Mouse (Mus musculus) liver, embryonic 13.5 days (tissue): Measurements from ENCODE around the gene Zfp956. TPM values are rescaled to one million over a fixed set of nuclear protein-coding genes. Genes with fewer than 3 reads are reported as not detected.

Experiments
- ATAC-seq: fragments of 200-750 bp; cut with Nextera tagmentation; 2 replicates; pipeline ENCODE4 v1.8.0; 2017; ENCODE audit warnings: low read depth, mild to moderate bottlenecking, moderate number of reproducible peaks, moderate library complexity
- DNase-seq: peaks from one replicate; pipeline ENCODE4 v3.0.0; 2022
- H3K27ac ChIP-seq: fragments of 300-500 bp; sonication (generic); 2 replicates; pipeline ENCODE4 v1.5.1; 2015; ENCODE audit warnings: moderate library complexity, mild to moderate bottlenecking, inconsistent platforms
- H3K27me3 ChIP-seq: fragments of 300-500 bp; sonication (generic); 2 replicates; pipeline ENCODE4 v1.6.1; 2015; ENCODE audit warnings: mild to moderate bottlenecking, inconsistent platforms
- H3K36me3 ChIP-seq: fragments of 300-500 bp; sonication (generic); 2 replicates; pipeline ENCODE4 v1.6.1; 2015; ENCODE audit warnings: mild to moderate bottlenecking, inconsistent platforms
- H3K4me1 ChIP-seq: fragments of 300-500 bp; sonication (generic); replicated peaks from 2 replicates; pipeline ENCODE4 v1.6.1; 2015; ENCODE audit warnings: inconsistent platforms
- H3K4me2 ChIP-seq: fragments of 300-500 bp; sonication (generic); 2 replicates; pipeline ENCODE4 v1.6.1; 2015; ENCODE audit warnings: inconsistent platforms, mild to moderate bottlenecking, moderate library complexity
- H3K4me3 ChIP-seq: fragments of 300-500 bp; sonication (generic); replicated peaks from 2 replicates; pipeline ENCODE4 v1.5.1; 2015; ENCODE audit warnings: mild to moderate bottlenecking, inconsistent platforms
- H3K9ac ChIP-seq: fragments of 300-500 bp; sonication (generic); 2 replicates; pipeline ENCODE4 v1.6.1; 2015; ENCODE audit warnings: mild to moderate bottlenecking, inconsistent platforms
- H3K9me3 ChIP-seq: fragments of 300-500 bp; sonication (generic); replicated peaks from 2 replicates; pipeline ENCODE4 v1.6.1; 2016; ENCODE audit warnings: inconsistent platforms
- WGBS: fragments of 180-500 bp; shearing (Covaris S2); methylation state at CpG from one replicate; pipeline ENCODE4 v1.1.7; 2015; ENCODE audit not compliant: insufficient replicate concordance; 5-methylcytosine and 5-hydroxymethylcytosine counted together
- polyA plus RNA-seq: library from polyadenylated mRNA; unstranded; fragments of >200 nt; fragmentation: Nextera tagmentation; extraction: Ambion mirVana; gene quantifications from 2 replicates; pipeline ENCODE4 v1.2.1, GENCODE M21; 2015

The Zfp956 gene
- 3.1 and 3.5 TPM in 2 replicates for polyA plus RNA-seq

- H3K36me3 ChIP-seq: peaks cover 28% of the 10 kb centered on the region
- peak within 1 kb of the TSS; percentile 80 for H3K4me2 ChIP-seq
- DNase-seq (peak; percentile 95), ATAC-seq (peak; percentile 99)
- H3K27me3 ChIP-seq: no peaks in the 10 kb centered on the region
- peak within 1 kb of the TSS; percentile 82 for H3K27ac ChIP-seq
- no peaks in the 10 kb centered on the region for H3K9me3 ChIP-seq
- peaks cover 24% of the 10 kb centered on the region for H3K4me1 ChIP-seq
- under 1% methylated on average over 31 of the region's 31 CpGs for WGBS
- H3K9ac ChIP-seq: peak within 1 kb of the TSS; percentile 81
- peak within 1 kb of the TSS; percentile 69 for H3K4me3 ChIP-seq
Measured at GRCm38 (mm10) chr6:47953191-47953726, at the start of gene Zfp956. TSS of gene Zfp956 (plus strand) at chr6:47953390.

GRCm38 (mm10) chr6:47903587-47903986 is 49.6 kb upstream of the Zfp956 start:
- H3K4me2 ChIP-seq: no peak overlapping the region
- peaks cover 6% of the 10 kb centered on the region; the same call in 1 of the 2 replicates for H3K9me3 ChIP-seq
- no peak overlapping the region for H3K9ac ChIP-seq
- no peaks in the 10 kb centered on the region for H3K27me3 ChIP-seq
- 76% methylated on average over 4 of the region's 4 CpGs for WGBS
- DNase-seq: no peak
- ATAC-seq: no peak
- no peak overlapping the region for H3K27ac ChIP-seq
- no peak overlapping the region for H3K4me3 ChIP-seq
- no peaks in the 10 kb centered on the region for H3K4me1 ChIP-seq
- H3K36me3 ChIP-seq: peaks cover 77% of the 10 kb centered on the region

GRCm38 (mm10) chr6:47904361-47904760 is 48.8 kb upstream of the Zfp956 start:
- peaks cover 71% of the 10 kb centered on the region for H3K36me3 ChIP-seq
- 81% methylated on average over 19 of the region's 19 CpGs for WGBS

GRCm38 (mm10) chr6:47904917-47905695 is 48.1 kb upstream of the Zfp956 start:
- Histone ChIP-seq H3K4me2 (no peak overlapping the region), H3K4me3 (no peak overlapping the region), H3K9me3 (peaks cover 6% of the 10 kb centered on the region; the same call in 1 of the 2 replicates), H3K4me1 (no peaks in the 10 kb centered on the region), H3K36me3 (peaks cover 65% of the 10 kb centered on the region), H3K27me3 (no peaks in the 10 kb centered on the region), H3K9ac (no peak overlapping the region), H3K27ac (no peak overlapping the region)
- ATAC-seq (no peak), DNase-seq (no peak)
- 85% methylated on average over 44 of the region's 44 CpGs for WGBS

More at GRCm38 (mm10) chr6:47904361-47904760, 48.8 kb upstream of the Zfp956 start:
- Histone ChIP-seq H3K4me2 (no peak overlapping the region), H3K4me3 (no peak overlapping the region), H3K27me3 (no peaks in the 10 kb centered on the region), H3K9ac (no peak overlapping the region), H3K9me3 (peaks cover 6% of the 10 kb centered on the region; the same call in 1 of the 2 replicates), H3K4me1 (no peaks in the 10 kb centered on the region), H3K27ac (no peak overlapping the region)
- no peak for DNase-seq
- ATAC-seq: no peak

- ATAC-seq: no peak
- Histone ChIP-seq H3K9ac (no peak overlapping the region), H3K27me3 (no peaks in the 10 kb centered on the region), H3K4me3 (no peak overlapping the region), H3K4me2 (no peak overlapping the region), H3K27ac (no peak overlapping the region), H3K4me1 (no peaks in the 10 kb centered on the region), H3K9me3 (peaks cover 6% of the 10 kb centered on the region; the same call in 1 of the 2 replicates), H3K36me3 (peaks cover 54% of the 10 kb centered on the region)
- no peak for DNase-seq
- 89% methylated on average over 5 of the region's 5 CpGs for WGBS
Measured at GRCm38 (mm10) chr6:47906326-47906725, 46.9 kb upstream of the Zfp956 start.

- no peak overlapping the region for H3K9ac ChIP-seq
- DNase-seq (no peak), ATAC-seq (no peak)
- no peak overlapping the region for H3K27ac ChIP-seq
- 78% methylated on average over 1 of the region's 1 CpGs for WGBS
- H3K27me3 ChIP-seq: no peaks in the 10 kb centered on the region
- H3K4me2 ChIP-seq: no peak overlapping the region
- H3K4me1 ChIP-seq: no peaks in the 10 kb centered on the region
- no peak overlapping the region for H3K4me3 ChIP-seq
- peaks cover 6% of the 10 kb centered on the region; the same call in 1 of the 2 replicates for H3K9me3 ChIP-seq
- H3K36me3 ChIP-seq: peaks cover 29% of the 10 kb centered on the region
Measured at GRCm38 (mm10) chr6:47909007-47909406, 44.2 kb upstream of the Zfp956 start.

- Histone ChIP-seq H3K27me3 (no peaks in the 10 kb centered on the region), H3K9me3 (no peaks in the 10 kb centered on the region), H3K4me2 (no peak overlapping the region), H3K4me3 (no peak overlapping the region), H3K27ac (no peak overlapping the region), H3K4me1 (peaks cover 12% of the 10 kb centered on the region), H3K9ac (no peak overlapping the region), H3K36me3 (peaks cover 2% of the 10 kb centered on the region)
- 15% methylated on average over 1 of the region's 1 CpGs for WGBS
- ATAC-seq (no peak), DNase-seq (no peak)
Measured at GRCm38 (mm10) chr6:47911650-47912049, 41.5 kb upstream of the Zfp956 start.

GRCm38 (mm10) chr6:47912991-47913390 is 40.2 kb upstream of the Zfp956 start:
- no peak for ATAC-seq
- H3K9me3 ChIP-seq: no peaks in the 10 kb centered on the region
- no peak overlapping the region for H3K9ac ChIP-seq
- no peaks in the 10 kb centered on the region for H3K36me3 ChIP-seq
- no peak overlapping the region for H3K4me3 ChIP-seq
- DNase-seq: no peak
- H3K27me3 ChIP-seq: no peaks in the 10 kb centered on the region
- peaks cover 26% of the 10 kb centered on the region for H3K4me1 ChIP-seq
- H3K4me2 ChIP-seq: no peak overlapping the region
- no peak overlapping the region for H3K27ac ChIP-seq
- 48% methylated on average over 3 of the region's 3 CpGs for WGBS

GRCm38 (mm10) chr6:47917051-47917450 is 36.1 kb upstream of the Zfp956 start:
- ATAC-seq (no peak), DNase-seq (no peak)
- H3K9me3 ChIP-seq: no peaks in the 10 kb centered on the region
- peak overlapping the region; percentile 17; the same call in 1 of the 2 replicates for H3K9ac ChIP-seq
- 54% methylated on average over 5 of the region's 5 CpGs for WGBS
- peaks cover 56% of the 10 kb centered on the region for H3K4me1 ChIP-seq
- H3K36me3 ChIP-seq: no peaks in the 10 kb centered on the region
- H3K4me3 ChIP-seq: no peak overlapping the region
- H3K27ac ChIP-seq: peak overlapping the region; percentile 45; the same call in 1 of the 2 replicates
- 0 out of 2 replicates have a peak overlapping the region, but pooled peaks have one; percentile 10 for H3K4me2 ChIP-seq
- H3K27me3 ChIP-seq: no peaks in the 10 kb centered on the region

GRCm38 (mm10) chr6:47918768-47919274 is 34.4 kb upstream of the Zfp956 start:
- Histone ChIP-seq H3K36me3 (no peaks in the 10 kb centered on the region), H3K4me3 (no peak overlapping the region), H3K27ac (peak overlapping the region; percentile 98; the same call in 1 of the 2 replicates), H3K9me3 (no peaks in the 10 kb centered on the region), H3K4me1 (peaks cover 64% of the 10 kb centered on the region), H3K27me3 (no peaks in the 10 kb centered on the region), H3K4me2 (no peak overlapping the region), H3K9ac (no peak overlapping the region)
- ATAC-seq (no peak), DNase-seq (no peak)
- WGBS: 81% methylated on average over 3 of the region's 3 CpGs

- H3K4me3 ChIP-seq: peak overlapping the region; percentile 89
- no peaks in the 10 kb centered on the region for H3K27me3 ChIP-seq
- H3K9ac ChIP-seq: peak overlapping the region; percentile 93
- peak overlapping the region; percentile 98 for H3K27ac ChIP-seq
- 27% methylated on average over 11 of the region's 11 CpGs for WGBS
- H3K4me2 ChIP-seq: peak overlapping the region; percentile 76
- peaks cover 64% of the 10 kb centered on the region for H3K4me1 ChIP-seq
- DNase-seq (no peak), ATAC-seq (peak; percentile 10)
- H3K9me3 ChIP-seq: no peaks in the 10 kb centered on the region
- H3K36me3 ChIP-seq: no peaks in the 10 kb centered on the region
Measured at GRCm38 (mm10) chr6:47919646-47920446, 33.3 kb upstream of the Zfp956 start.
